Mouse (Mus musculus) urinary bladder, postnatal 36 days (tissue): ENCODE measurements around the gene Atf7ip.

Experiments used
- DNase-seq, 2 experiments: peaks; one replicate each; pipeline ENCODE4 v3.0.0; 2022; ENCODE audit warnings: low spot score in 2 of 2, mixed read lengths in 1 of 2

Atf7ip gene

DNA sequence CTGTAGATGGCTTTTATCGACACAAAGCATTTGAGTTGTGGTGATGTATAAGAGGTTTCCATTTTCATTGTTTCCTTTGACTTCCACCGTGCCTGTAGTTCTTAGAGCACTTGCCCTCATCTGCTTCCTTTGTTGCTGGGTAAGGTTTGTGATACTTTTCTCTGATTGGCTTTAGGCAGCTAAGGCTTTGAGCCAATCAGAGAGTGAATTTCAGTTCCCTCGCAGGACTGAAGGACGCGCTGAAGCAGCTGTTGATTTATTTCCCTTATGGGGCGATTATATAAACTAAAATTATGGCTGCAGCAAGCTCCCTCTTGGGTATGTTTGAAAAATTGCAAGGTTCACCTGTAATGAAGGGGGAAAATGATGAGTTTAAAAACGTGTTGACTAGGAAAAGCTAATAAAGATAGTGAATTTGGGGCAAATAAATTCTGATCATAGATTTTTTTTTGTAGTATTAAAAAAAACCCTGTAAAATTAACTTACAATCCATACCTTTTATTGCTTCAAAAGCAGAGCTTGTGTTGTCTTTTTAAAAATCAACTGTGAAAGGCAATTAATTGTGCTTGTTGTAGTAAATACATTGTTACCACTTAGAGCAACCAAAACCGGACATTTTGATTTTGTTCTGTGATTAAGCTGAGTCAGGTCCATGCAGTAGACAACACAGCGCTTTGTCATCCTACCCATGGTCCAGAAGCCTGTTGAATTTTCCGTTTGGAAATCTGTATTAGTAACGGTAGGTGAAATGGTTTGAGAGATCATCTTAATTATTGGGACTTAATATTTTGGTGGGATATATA lies 48.0 kb downstream of the Atf7ip start:
- DNase-seq = no peak

DNA sequence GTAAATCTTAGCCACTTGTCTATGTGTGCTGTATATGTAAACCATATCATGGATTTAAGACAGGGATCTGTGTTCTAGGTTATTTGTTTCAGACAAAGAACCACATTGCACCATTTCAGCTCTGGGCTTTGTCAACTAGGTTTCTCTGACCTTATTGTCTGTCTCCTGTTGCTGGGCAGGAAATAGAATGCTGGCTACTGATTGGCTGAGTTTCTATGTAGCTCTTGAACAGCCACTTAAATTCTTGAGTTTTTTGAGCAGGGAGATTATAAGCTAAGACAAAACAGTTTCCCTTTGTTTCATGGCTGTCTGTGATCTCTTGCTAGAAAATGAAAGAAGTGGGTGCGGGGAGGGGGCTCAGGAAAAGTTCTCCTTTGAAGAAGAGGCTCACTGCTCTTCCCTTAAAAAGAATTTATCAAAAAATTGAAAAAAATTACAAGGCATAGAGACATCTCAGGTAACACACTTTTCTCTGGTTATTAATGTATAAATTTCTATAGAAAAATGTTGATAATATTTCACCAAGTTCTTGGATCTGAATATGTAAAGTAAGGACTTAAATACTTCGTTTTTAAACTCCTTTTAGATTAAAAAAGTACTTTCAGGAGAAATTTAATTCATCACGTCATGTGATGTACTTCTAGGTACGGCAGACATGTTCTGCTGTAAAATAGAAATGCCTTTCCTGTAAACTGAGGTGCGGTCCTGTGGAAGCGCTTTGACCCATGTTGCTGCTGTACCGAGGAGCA lies 49.0 kb downstream of the Atf7ip start:
- DNase-seq = no peak

- DNase-seq = peak in 1 of 2 experiments; percentile 53
Observed at GRCm38 (mm10) chr6:136555523-136555915, 49.6 kb downstream of the Atf7ip start.

GRCm38 (mm10) chr6:136558288-136559005 lies 52.5 kb downstream of the Atf7ip start:
- DNase-seq = no peak

GRCm38 (mm10) chr6:136566002-136566401 lies 60.0 kb downstream of the Atf7ip start:
- DNase-seq = no peak

DNA sequence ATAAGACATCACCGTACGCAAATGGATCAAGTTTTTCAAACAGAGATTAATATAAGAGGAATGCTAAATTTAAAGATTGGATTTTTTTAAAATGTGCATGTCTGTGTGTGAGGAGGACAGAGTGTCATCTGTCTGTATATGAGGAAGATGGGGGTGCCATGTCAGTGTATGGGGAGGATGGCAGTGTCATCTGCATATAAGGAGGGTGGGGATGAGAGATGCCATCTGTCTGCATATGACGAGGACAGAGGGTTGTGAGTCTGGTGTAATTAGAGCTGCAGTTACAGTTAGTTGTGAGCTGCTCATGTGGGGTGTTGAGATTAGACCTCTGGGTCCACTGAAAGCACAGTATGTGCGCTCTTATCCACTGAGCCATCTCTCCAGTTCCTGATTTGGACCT lies 84.8 kb downstream of the Atf7ip start:
- DNase-seq = no peak

DNA sequence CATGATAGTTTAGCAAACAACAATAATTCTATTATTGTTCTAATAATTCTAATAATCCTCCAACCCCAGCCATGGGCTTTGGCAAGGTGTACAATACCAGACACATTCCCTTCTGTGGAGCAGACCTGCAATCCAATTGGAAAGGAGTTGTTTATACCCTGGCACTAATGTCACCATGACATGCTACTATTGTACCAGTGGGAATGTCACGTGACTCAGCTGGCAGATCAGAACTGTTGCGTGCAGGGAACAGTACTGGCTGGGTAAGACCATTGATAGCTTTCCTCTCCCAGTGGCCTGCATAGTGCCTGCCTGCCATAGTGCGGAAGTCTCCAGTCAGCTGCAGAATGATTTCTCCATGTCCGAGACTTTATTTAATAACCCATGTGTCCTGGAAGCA lies 88.6 kb downstream of the Atf7ip start:
- no peak for DNase-seq

- DNase-seq = no peak
Observed at GRCm38 (mm10) chr6:136602601-136603000, 96.6 kb downstream of the Atf7ip start.

DNA sequence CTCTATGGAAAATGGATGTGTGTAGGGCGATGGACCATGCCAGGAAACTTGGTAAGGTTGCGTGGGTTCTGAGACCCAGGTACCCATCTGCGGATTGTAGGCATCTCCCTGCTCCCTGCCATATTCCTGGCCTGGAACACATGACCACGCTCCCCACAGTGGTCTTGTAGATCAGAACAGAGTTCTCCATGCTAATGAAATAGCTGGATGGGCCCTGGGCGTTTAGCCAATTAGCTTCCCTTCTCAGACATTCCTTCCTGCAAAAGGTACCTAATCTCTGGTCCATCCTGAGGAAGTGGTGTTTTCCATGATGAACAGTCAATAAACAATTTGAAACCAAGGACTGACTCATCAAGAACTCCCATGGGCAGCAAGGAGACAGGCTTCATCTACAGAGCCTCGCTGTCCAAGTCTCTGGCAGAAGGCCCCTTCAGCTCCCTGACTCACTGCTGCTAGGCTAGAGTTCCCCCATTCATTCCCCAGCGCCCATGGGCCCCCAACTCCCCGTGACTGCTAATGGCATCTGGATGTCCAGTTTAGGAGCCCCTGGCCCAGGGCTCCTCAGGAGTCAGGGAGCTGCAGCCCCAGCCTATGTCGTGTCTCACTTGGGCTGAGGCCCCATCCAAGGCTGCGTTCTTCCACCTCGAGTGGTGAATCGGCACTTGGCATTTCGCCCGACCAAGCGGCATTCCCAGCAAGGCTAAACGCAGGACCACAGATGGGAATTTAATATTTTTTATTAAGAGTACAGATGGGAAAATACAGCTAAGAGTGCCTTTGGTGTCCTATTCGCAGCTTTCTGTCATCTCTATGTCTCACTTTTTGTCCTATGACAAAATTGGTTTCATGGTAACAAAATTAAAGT lies 105.6 kb downstream of the Atf7ip start:
- DNase-seq = no peak

DNA sequence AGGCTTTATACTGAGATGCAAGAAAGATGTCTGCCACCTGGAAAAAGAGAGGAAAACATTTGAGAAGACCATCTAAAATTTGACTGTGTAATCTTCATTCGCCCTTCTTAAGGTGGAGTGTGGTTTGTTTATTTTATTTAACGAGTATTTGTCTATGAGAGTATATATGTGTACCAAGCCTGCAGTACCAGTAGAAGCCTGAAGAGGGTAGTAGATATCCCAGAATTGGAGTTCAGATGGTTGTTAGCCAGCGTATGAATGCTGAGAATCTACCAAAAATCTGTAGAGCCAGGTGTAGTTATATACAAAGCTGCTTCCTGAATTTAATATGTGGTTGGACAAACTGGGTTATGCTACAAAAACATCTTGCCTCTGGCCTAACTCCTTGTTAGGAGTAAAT lies 106.3 kb downstream of the Atf7ip start:
- no peak for DNase-seq

GRCm38 (mm10) chr6:136614156-136614555 lies 108.2 kb downstream of the Atf7ip start:
- DNase-seq = no peak

DNA sequence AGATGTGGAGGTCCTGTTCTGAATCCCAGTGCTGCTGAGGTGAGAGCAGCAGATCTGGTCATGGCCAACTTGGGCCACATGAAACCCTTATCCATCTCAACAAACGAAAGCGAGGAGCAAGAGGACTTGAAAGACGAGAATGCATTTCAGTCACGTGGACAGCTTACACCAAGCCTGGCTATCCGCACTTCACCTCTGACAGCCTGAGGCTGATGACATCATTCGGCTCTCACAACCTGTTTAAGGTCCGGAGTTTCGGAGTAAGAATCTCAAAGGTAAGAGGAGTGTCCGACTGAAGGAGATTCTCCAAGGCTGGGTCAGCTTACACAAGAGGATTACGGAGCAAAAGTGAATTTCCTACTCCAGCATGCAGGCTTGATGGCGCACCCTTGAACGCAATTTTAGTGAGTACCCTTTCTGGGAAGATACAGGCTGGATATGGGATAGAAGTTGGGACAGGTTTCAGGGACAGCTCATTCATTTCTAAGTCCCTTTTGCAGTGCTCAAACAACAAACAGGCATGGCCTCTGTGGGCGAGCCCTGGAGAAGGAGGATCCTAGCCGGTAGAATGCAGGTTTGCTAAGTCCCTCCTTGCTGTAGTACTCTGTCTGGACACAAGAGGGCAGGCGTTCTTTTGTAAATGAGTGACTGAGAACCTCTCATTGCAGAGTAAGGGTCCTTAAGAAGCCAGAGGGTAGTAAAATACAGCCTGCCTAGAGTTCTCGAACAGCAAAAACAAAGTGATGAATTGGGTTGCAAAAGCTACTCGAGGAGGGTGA lies 114.6 kb downstream of the Atf7ip start:
- peak; percentile 79 to 82 for DNase-seq

DNA sequence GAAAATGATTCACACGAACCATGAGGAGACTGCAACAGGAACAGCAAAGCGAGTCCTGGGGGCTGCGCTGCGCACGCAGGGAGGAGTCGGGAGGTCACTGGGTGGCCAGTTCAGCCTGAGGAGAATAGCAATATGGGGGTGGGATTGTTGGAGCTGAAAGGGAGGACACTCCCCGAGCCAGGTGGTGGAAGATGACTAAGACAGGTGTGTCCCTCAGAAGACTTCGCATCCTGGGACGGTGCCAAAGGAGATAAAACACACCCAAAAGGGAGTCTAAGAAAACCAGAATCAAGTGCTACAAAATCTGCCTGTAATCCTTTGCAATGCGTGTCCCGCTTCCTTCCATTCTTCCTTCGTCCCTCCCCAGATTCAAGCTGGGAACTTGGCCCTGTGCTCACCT lies 119.5 kb downstream of the Atf7ip start:
- DNase-seq = no peak

DNA sequence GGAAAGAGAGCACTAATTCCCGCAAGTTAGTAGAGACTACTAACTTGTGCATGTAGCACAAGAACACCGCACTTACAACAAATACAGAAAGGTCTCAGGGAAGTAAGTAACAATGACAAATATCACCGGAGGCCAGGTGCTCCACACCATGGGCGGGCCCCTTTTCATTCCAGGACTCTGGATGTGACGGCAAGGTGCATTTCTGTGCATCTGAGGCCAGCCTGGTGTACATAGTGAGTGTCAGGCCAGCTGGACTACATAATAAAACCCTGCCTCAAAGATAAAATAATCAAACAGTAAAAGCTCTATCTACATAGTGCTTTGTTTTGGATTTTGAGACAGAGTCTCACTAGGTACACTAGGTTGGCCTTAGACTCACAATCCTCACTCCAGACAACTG lies 123.7 kb downstream of the Atf7ip start:
- DNase-seq = no peak

DNA sequence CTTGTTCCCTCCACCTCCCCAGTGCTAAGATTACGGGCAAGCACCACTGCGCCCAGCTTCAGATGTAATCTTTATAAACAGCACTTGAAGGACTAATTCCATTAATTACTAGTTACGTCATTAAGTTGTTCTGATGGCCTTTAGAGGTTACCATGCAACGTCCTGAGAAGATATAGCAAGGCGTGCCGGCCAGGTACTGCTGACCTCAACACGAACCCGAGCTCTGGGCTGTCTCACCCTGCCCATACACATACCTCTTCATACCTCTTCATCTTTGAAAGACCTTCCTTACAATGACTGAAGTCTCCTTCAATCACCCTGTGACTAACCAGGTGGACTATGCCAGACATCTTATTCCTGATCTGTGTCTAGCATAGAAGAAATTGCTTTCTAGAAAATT lies 125.6 kb downstream of the Atf7ip start:
- DNase-seq = no peak

DNA sequence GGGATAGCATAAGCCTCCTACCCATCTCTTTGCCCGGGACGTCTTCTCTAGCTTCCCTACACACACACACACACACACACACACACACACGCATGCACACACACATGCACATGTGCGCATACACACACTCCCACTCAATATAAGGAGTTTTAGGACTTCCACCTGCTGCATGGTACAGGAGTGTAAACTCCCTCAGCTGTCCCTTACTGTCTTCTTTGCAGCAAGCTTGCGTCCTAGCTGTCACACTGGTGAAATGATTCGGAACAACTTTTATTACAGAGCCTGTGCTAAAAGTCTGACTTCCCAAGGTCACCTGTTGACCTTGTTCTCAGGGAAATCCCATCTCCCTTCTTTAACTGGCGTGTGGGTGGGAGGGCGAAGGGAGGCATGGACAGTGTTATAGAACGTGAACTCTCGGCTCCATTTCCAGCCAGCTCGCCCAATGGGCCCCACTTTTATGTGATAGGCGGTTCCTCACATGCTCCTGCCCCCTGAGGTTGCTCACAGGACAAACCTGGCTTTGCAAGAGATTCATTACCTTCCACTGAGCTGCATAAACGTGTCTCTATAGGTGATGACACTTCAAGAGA lies 126.1 kb downstream of the Atf7ip start:
- DNase-seq = no peak

- no peak for DNase-seq
Observed at GRCm38 (mm10) chr6:136633154-136633553, 127.2 kb downstream of the Atf7ip start.

GRCm38 (mm10) chr6:136633719-136634118 lies 127.8 kb downstream of the Atf7ip start:
- DNase-seq = no peak

DNA sequence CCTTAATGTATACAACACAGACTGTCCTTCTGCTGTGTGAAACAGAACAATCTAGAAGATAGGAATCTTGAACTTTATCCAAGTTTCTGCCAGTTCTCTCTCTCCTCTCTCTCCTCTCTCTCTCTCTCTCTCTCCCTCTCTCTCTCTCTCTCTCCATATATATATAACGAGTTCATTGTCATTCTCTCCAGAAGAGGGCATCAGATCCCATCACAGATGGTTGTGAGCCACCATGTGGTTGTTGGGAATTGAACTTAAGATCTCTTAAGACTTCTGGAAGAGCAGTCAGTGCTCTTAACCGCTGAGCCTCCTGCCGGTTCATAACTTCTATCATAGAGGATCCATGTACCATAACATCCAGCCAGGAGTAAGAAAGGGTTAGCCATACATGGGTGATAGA lies 129.0 kb downstream of the Atf7ip start:
- no peak for DNase-seq

- DNase-seq = no peak
Observed at GRCm38 (mm10) chr6:136644171-136644570, 138.2 kb downstream of the Atf7ip start.
